Mouse (Mus musculus) lung, adult 18-20 months (tissue): ENCODE results near the gene Prok2.

Experiments used
- DNase-seq, 2 experiments: peaks; one replicate each; pipeline ENCODE4 v3.0.0; 2022; ENCODE audit warnings: mixed read lengths in 2 of 2

The Prok2 gene

DNA sequence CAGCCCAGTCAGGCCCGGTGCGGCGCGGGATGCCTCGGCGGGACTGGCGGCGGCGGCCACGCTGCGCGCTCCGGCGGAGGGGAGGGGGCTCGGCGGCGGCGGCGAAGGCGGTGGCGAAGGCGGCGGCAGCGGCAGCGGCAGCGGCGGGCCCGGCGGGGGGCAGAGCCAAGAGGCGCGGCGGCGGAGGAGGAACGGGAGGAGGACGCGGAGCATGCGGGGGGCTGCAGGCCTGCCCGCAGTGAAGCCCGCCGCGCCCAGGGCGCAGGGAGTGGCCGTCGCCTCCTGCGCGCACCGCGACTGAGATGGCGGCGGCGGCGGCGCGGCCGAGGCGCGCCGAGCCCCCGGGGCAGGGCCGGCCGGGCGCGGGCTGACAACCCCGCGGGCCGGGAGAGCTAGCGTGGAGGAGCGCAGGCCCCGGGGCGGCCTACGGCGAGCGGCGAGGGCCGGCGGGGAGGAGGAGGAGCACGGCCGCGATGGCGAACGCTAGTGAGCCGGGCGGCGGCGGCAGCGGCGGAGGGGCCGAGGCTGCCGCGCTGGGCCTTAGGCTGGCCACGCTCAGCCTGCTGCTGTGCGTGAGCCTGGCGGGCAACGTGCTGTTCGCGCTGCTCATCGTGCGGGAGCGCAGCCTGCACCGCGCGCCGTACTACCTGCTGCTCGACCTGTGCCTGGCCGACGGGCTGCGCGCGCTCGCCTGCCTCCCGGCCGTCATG, 33.8 kb downstream of the Prok2 start, which contains the start of gene Gpr27:
Gpr27 (plus strand) TSS at position 474 of the 710 bp plus-strand sequence.
- DNase-seq, result no peak

GRCm38 (mm10) chr6:99691666-99692205, 34.5 kb downstream of the Prok2 start:
- no peak for DNase-seq

DNA sequence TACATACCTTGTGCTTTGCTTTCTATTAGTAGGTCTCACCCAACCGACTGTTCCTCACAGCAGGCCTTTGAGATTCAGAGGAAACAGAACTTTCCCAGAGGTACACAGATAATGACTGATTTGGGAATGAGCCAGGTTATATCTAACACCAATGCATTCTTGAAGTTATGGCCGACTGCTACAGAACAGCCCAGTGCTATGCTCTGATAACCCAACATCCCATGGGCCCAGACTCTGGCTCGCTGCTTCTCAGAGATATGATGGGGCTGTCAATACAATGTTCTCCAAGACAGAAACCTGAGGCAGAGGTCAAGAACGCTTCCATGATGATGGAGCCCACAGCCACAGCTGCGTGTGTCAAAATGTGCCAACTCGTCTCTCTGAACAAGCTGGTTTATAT, 37.7 kb downstream of the Prok2 start:
- no peak for DNase-seq

GRCm38 (mm10) chr6:99684899-99685298, 41.3 kb downstream of the Prok2 start:
- no peak for DNase-seq

DNA sequence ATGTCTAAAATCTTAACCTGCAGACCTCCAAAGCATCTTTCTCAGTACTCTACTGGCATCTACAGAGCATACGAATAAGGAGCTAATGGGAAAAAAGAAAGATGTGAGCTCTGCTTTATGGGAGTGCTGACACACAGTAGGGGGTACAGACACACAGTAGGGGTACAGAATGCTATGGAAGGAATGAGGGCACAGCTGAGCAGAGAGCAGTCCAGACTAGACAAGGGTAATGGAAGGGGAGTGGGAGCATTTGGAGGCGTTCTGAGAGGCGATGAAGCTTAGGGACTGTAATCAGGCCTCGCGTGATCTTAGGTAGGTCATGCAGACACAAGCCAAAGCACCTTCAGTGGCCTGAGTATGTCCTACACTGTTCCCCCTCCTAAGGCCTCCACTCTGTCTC, 42.2 kb downstream of the Prok2 start:
- DNase-seq, result no peak

- no peak for DNase-seq
Observed at GRCm38 (mm10) chr6:99678108-99678507, 48.1 kb downstream of the Prok2 start.

GRCm38 (mm10) chr6:99677325-99677724, 48.9 kb downstream of the Prok2 start:
- DNase-seq, result no peak

DNA sequence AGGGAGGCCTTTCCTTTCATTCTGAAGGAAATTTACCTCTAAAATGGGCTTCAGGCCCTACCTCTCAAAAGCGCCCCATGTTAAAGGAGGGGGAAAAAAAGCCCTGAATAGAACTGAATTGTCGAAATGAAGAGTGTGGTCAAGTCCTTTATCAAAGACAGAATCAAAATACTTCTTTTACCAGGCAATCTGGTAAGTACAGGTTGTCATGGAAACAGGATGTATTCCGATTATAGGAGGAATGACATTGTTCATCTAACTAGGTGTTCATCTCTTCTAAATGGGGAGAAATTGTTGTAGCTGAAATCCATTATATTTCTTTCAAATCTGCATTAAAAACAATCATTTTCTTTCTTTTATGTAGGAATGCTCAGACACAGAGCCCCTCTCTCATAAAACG, 51.7 kb downstream of the Prok2 start:
- DNase-seq, result no peak

DNA sequence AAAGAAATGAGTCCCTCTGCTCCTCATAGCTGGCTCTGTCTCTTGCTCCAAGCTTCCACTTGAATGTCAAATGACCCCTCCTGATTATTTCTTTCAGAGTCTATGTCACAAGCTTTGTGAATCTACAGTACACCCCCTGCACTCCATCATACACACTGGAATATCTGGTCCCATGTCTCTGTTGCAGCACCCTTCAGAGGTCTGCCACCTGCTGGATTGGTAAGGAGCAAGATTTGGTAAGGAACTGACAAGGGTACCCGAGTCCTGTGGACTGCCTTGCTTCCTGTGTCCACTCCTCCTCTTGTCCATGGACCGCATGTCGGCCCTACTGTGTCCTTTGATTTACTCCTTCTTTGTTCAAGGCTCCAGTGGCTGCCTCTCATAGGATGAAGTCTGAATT, 54.4 kb downstream of the Prok2 start:
- DNase-seq, result no peak

DNA sequence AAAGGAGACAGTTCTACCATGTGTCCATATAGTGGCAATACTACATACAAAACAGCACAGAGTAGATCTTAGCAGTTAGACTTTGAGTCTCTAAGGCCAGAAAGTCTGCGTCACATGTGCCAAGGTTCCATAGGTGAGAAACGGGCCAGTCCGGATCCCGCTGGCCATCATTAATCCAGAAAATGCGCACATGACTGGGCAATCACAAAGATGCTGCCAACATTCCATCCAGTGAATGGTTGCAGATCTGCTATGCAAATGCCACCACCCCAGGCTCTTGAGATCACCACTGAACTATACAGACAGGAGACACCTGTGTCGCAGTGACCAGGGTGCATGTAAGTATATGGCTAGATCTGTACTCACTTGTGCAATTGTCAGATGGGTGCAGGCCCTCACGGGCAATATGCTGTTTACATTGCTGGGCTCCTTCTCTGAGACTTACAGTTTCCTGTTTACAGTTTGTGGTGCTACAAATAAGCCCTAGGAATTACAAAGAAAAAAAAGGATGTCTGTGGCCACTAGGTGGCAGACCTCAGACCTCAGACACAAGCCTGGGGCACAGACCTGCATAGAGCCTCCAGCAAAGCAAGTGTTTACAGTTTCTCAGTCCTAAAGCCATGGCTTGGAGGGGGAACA, 55.6 kb downstream of the Prok2 start:
- DNase-seq, result peak; percentile 40 to 53

DNA sequence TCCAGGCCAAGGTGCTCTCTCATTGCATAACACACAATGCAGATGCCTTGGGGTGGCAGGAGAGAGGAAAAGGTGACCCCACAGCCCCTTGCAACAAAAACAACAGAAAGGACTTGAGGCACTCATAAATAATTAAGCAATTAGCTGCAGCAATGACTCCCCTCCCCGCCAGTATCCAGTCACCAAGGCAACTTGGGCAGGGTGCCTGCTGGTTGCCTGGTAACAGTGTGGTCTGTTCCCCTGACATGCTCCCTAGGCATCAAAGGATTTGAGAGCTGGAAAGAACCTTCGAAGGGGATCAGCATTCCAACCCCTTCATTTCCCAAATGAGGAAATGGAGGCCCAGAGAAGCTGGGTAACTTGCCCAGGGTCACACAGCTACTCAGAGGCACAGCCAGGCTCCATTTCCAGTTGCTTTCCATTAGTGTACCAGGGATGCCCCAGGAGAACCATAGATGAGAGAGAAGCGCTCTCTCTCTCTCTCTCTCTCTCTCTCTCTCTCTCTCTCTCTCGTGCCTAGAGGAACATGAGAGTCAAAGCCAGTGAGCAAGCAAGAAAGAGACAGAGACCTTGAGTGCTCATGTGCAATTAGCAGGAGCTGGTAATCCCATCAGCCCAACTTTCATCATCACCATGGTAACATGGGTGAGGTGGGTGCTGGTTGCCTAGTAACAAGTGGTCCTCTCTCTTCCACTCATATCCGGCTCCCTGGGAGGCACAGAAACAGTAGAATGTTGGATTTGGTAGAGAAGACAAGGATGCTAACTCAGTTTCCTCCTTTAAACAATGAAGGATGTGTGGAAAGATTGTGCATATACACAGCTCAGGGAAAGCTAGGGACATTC, 56.5 kb downstream of the Prok2 start:
- no peak for DNase-seq

DNA sequence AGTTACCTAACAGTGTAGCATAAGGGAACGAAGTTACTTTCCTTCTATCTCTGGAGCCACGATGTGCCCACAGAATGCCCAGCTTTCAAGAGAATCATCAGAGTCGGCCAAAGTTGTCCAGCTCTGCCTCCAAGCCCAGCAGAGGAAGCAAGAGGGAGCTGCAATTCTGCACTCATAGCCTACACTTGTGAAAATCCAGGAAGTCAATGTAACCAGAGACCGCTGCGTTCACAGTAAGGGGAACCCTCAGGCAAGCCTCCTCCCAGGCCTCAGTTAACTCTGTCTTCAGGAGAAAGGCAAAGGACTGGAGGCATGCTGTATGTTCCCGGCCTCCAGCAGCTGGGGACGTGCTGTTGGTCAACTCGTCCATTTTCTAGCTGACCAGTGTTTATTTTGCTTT, 58.9 kb downstream of the Prok2 start:
- DNase-seq, result no peak

- peak; percentile 49 to 55 for DNase-seq
Observed at GRCm38 (mm10) chr6:99666318-99667171, 59.6 kb downstream of the Prok2 start, which contains the start of the genes Eif4e3 and Gm20696. Gene Eif4e3 (minus strand): TSS chr6:99666771. Gene Gm20696 (minus strand): TSS chr6:99666797.

- DNase-seq, result no peak
Observed at GRCm38 (mm10) chr6:99665457-99666317, 60.5 kb downstream of the Prok2 start.

DNA sequence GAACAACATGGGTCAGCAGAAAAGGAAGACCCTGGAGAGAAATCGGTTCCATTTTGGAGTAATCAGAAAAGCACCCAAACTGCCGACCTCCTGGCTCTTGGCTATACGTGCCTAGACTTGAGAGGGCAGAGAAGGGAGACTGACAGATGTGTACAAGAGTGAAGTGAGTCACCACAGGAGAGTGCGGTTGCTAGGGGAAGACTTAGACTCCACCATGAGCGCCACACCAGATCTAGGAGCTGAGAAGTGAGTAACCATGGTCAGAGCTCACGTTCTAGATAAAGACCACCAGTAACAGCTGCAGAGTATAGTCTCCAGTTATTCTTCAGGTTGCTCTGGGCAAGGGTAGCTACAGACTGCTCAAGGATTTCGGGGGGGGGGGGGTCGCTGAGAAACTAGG, 63.0 kb downstream of the Prok2 start:
- DNase-seq, result no peak
